In the genomic region with DNA sequence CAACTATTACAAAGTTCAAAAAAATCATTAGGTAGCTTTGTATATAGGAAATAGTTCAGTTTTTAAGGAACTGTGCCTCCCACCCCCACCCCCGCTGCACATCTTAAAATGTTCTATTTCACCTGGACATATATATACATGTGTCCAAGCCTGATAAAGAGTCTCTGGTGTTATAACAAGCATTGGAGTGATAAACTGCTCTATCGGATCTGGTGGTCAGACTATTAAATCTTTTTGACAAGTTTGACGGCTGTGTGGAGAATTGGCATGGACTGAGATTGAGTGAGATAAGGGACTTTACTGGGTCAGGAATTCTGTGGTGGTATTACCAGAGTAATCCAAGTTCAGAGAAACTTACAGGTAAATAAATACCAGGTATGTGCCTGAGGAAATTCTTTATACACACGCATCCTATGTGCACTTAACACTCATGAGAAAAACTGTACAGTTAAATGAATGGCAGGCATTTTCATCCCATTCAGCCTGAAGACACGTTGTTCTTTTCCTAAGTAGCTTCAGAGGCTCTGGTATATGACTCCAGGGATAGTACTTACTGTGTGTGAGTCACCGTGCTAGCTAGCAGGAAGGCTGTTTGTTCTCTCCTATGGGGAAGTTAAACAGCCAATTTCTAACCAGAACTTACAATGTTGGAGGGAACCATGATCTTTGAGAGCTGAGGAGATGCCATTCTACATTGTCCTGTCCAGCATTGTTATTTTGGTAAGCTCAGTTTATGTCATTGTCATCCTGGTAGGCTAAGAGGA, we compare ENCODE assay signal across 9 mouse cellular contexts. TPM values are rescaled to one million over a fixed set of nuclear protein-coding genes. Genes with fewer than 3 reads are reported as not detected.
DNase-seq lines count a peak whose midpoint lies in the region; ATAC-seq and TF ChIP-seq lines count a peak whose summit lies in the region.
"Had no signal": no experiment of that assay in that cellular context is flagged by ENCODE, and none has a peak within 500 bp of the region (broad histone marks: within the 10 kb centered on the region; RNA-seq: fewer than 3 reads in every experiment).

No protein-coding gene starts in this region.

- no peak for TF ChIP-seq EP300 in heart, postnatal 0 days (IDR thresholded peaks at IDR 0.05; ENCODE audit: low read depth)

- 27% methylated on average over 6 of the region's 6 CpGs for WGBS in heart, postnatal 0 days
- WGBS in hindbrain, embryonic 14.5 days, result 68% methylated on average over 6 of the region's 6 CpGs
- WGBS in midbrain, embryonic 12.5 days, result 63% methylated on average over 6 of the region's 6 CpGs

- peak overlapping the region; percentile 25 for H3K27ac ChIP-seq in heart, postnatal 0 days (ENCODE audit: low read depth)
- H3K27ac ChIP-seq in hindbrain, embryonic 14.5 days, result no peak overlapping the region
- no peak overlapping the region for H3K27ac ChIP-seq in midbrain, embryonic 12.5 days (replicated peaks)

- no peaks in the 10 kb centered on the region for H3K9me3 ChIP-seq in heart, postnatal 0 days (replicated peaks; ENCODE audit: control insufficient read depth, low read length)
- H3K9me3 ChIP-seq in hindbrain, embryonic 14.5 days (ENCODE audit: control insufficient read depth, low read length), result no peaks in the 10 kb centered on the region
- no peaks in the 10 kb centered on the region for H3K9me3 ChIP-seq in midbrain, embryonic 12.5 days

- H3K4me2 ChIP-seq in heart, postnatal 0 days (ENCODE audit: low read depth, low read length), result peak overlapping the region; percentile 81
- peak overlapping the region; percentile 85 for H3K4me2 ChIP-seq in hindbrain, embryonic 14.5 days (replicated peaks)
- H3K4me2 ChIP-seq in midbrain, embryonic 12.5 days (replicated peaks), result peak overlapping the region; percentile 76

- peak overlapping the region; percentile 95 for H3K4me3 ChIP-seq in heart, postnatal 0 days (ENCODE audit: low read depth, low read length)
- peak overlapping the region; percentile 69 for H3K4me3 ChIP-seq in hindbrain, embryonic 14.5 days (replicated peaks; ENCODE audit: low read length)
- peak overlapping the region; percentile 99 for H3K4me3 ChIP-seq in midbrain, embryonic 12.5 days

- intact Hi-C loops in heart, postnatal 14 days (cut with DNase I), result no loop called here

- no peaks in the 10 kb centered on the region for H3K36me3 ChIP-seq in heart, postnatal 0 days (replicated peaks; ENCODE audit: control insufficient read depth, insufficient read depth, low read length)
- H3K36me3 ChIP-seq in hindbrain, embryonic 14.5 days (replicated peaks; ENCODE audit: control insufficient read depth, insufficient read depth), result no peaks in the 10 kb centered on the region
- H3K36me3 ChIP-seq in midbrain, embryonic 12.5 days, result 0 out of 2 replicates have a peak, but pooled peaks cover 5% of the 10 kb centered on the region

- no peak for TF ChIP-seq CTCF in heart, postnatal 0 days (IDR thresholded peaks at IDR 0.05; ENCODE audit: low read depth)

- peaks cover 25% of the 10 kb centered on the region for H3K4me1 ChIP-seq in heart, postnatal 0 days (ENCODE audit: control insufficient read depth, insufficient read depth)
- peaks cover 18% of the 10 kb centered on the region for H3K4me1 ChIP-seq in hindbrain, embryonic 14.5 days (replicated peaks; ENCODE audit: control insufficient read depth, insufficient read depth, low read length)
- H3K4me1 ChIP-seq in midbrain, embryonic 12.5 days, result peaks cover 19% of the 10 kb centered on the region

- no peak for ATAC-seq in heart, postnatal 0 days (ENCODE audit: insufficient read depth, low read depth)
- no peak for ATAC-seq in hindbrain, embryonic 14.5 days (ENCODE audit: low FRiP score)
- ATAC-seq in midbrain, embryonic 12.5 days (ENCODE audit: low FRiP score, low read depth), result no peak

- H3K27me3 ChIP-seq in heart, postnatal 0 days (ENCODE audit: control insufficient read depth, insufficient read depth, low read length), result no peaks in the 10 kb centered on the region
- H3K27me3 ChIP-seq in hindbrain, embryonic 14.5 days (ENCODE audit: control insufficient read depth, insufficient read depth, low read length), result no peaks in the 10 kb centered on the region
- H3K27me3 ChIP-seq in midbrain, embryonic 12.5 days, result no peaks in the 10 kb centered on the region

- peak overlapping the region; percentile 97 for H3K9ac ChIP-seq in heart, postnatal 0 days (replicated peaks; ENCODE audit: low read depth, low read length)
- peak overlapping the region; percentile 78 for H3K9ac ChIP-seq in hindbrain, embryonic 14.5 days
- peak overlapping the region; percentile 97 for H3K9ac ChIP-seq in midbrain, embryonic 12.5 days (replicated peaks)

- no peak for DNase-seq in heart, postnatal 0 days (ENCODE audit: low spot score)
- no peak for DNase-seq in heart, postnatal 14 days
- DNase-seq in NIH3T3 (ENCODE audit: low read depth), result peak; percentile 55
- DNase-seq in hindbrain, embryonic 14.5 days (ENCODE audit: low spot score), result no peak
- no peak for DNase-seq in spleen, adult 18-20 months
- no peak for DNase-seq in embryo, embryonic 10.5 days (ENCODE audit: low spot score)
- DNase-seq in thymus, postnatal 0 days (ENCODE audit: low spot score), result no peak
- DNase-seq: lung, adult 2 months had no signal

RNA-seq across cellular contexts. Expression of gene Tomm70a, which starts 1.4 kb away (rescaled TPM):
- 53.5 and 56.8 TPM in 2 replicates for total RNA-seq in heart, postnatal 0 days (2014; rRNA removed; ENCODE audit: low replicate concordance)
- 29.7 and 35.7 TPM in 2 replicates for polyA plus RNA-seq in heart, postnatal 0 days (2015; fragmentation: Nextera tagmentation; extraction: Ambion mirVana)
- 10 to 100 TPM; 45.8 to 50.0 TPM for total RNA-seq in heart, postnatal 14 days (2021)
- 87.9 and 100 TPM in 2 replicates for polyA plus RNA-seq in hindbrain, embryonic 14.5 days (2014; fragmentation: Nextera tagmentation; extraction: Ambion mirVana)
- polyA plus RNA-seq in midbrain, embryonic 12.5 days (2016; fragmentation: Nextera tagmentation; extraction: Ambion mirVana), result 62.8 and 67.6 TPM in 2 replicates
- 41.1 and 42.4 TPM in 2 replicates for polyA plus RNA-seq in thymus, postnatal 0 days (2015; fragmentation: Nextera tagmentation; extraction: Ambion mirVana)

RNA-seq across cellular contexts. Expression of gene Nit2, which starts 44.3 kb away (rescaled TPM):
- total RNA-seq in heart, postnatal 0 days (2014; rRNA removed; ENCODE audit: low replicate concordance), result 21.1 and 40.3 TPM in 2 replicates
- polyA plus RNA-seq in heart, postnatal 0 days (2015; fragmentation: Nextera tagmentation; extraction: Ambion mirVana), result 54.1 and 54.8 TPM in 2 replicates
- total RNA-seq in heart, postnatal 14 days (2021), result 10 to 100 TPM; 29.9 to 32.1 TPM
- polyA plus RNA-seq in hindbrain, embryonic 14.5 days (2014; fragmentation: Nextera tagmentation; extraction: Ambion mirVana), result 49.1 and 50.3 TPM in 2 replicates
- polyA plus RNA-seq in midbrain, embryonic 12.5 days (2016; fragmentation: Nextera tagmentation; extraction: Ambion mirVana), result 37.4 and 41.7 TPM in 2 replicates
- 44.4 and 44.7 TPM in 2 replicates for polyA plus RNA-seq in thymus, postnatal 0 days (2015; fragmentation: Nextera tagmentation; extraction: Ambion mirVana)

RNA-seq across cellular contexts. Expression of gene Tmem45a2, which starts 51.7 kb away (rescaled TPM):
- not detected in 2 replicates for total RNA-seq in heart, postnatal 0 days (2014; rRNA removed; ENCODE audit: low replicate concordance)
- 0.29 and 0.30 TPM in 2 replicates for polyA plus RNA-seq in heart, postnatal 0 days (2015; fragmentation: Nextera tagmentation; extraction: Ambion mirVana)
- total RNA-seq in heart, postnatal 14 days (2021), result not detected
- polyA plus RNA-seq in hindbrain, embryonic 14.5 days (2014; fragmentation: Nextera tagmentation; extraction: Ambion mirVana), result 0.16 and 0.20 TPM in 2 replicates
- polyA plus RNA-seq in midbrain, embryonic 12.5 days (2016; fragmentation: Nextera tagmentation; extraction: Ambion mirVana), result not detected in 2 replicates
- 0.18 and 0.28 TPM in 2 replicates for polyA plus RNA-seq in thymus, postnatal 0 days (2015; fragmentation: Nextera tagmentation; extraction: Ambion mirVana)
